Mouse (Mus musculus): ENCODE data around the gene Opn1sw. TPM values are rescaled to one million over a fixed set of nuclear protein-coding genes. Genes with fewer than 3 reads are reported as not detected.
A peak's percentile ranks its signal among the peaks of the same experiment; 100 is the strongest.

The Opn1sw gene
- polyA plus RNA-seq, 1 experiment = 0.24 TPM

- TF ChIP-seq POLR2A (IDR thresholded peaks at IDR 0.05; ENCODE audit: low read depth, low read length) = no peak
- no peak overlapping the region for H3K27ac ChIP-seq (ENCODE audit: insufficient read depth, low read depth, low read length)
- H3K4me3 ChIP-seq (ENCODE audit: low read depth, low read length) = no peak overlapping the region
- no peaks in the 10 kb centered on the region for H3K36me3 ChIP-seq (ENCODE audit: control insufficient read depth, insufficient read depth, low read length)
- 68% methylated on average over 2 of the region's 2 CpGs for WGBS
- H3K27me3 ChIP-seq (ENCODE audit: control insufficient read depth, insufficient read depth, low read length) = peaks cover 4% of the 10 kb centered on the region; the same call in 1 of the 2 replicates
- no peaks in the 10 kb centered on the region for H3K4me1 ChIP-seq (ENCODE audit: control insufficient read depth, insufficient read depth, insufficient read length, low read length)
These were observed 32.3 kb upstream of the Opn1sw start for GRCm38 (mm10) chr6:29420596-29420995.

DNA sequence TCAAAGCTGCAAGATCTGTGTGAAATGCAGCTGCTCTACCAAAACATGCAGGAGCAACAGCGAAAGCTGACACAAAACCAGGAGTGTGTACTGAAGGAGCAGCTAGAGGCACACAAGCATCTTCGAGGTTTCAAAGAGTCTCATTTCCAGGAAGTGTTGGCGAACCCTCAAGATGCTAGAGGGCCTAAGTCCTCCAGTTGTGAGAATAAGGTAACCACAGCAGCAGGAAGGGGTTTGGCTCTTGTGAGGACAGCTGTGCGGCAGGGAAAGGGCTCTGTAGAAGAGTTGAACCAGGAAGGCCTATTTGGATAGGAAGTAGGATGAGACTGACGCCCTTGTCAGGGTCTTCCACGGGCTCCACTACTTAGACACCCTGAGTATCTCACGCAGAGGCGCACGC is 27.2 kb upstream of the Opn1sw start:
- H3K36me3 ChIP-seq (ENCODE audit: control insufficient read depth, insufficient read depth, low read length) = no peaks in the 10 kb centered on the region
- TF ChIP-seq POLR2A (IDR thresholded peaks at IDR 0.05; ENCODE audit: low read depth, low read length) (no peak), CTCF (IDR thresholded peaks at IDR 0.05; ENCODE audit: extremely low read depth, insufficient read length, insufficient replicate concordance, low read depth, low read length) (no peak)
- WGBS = 70% methylated on average over 9 of the region's 9 CpGs
- H3K4me1 ChIP-seq (ENCODE audit: control insufficient read depth, insufficient read depth, insufficient read length, low read length) = no peaks in the 10 kb centered on the region
- no peak overlapping the region for H3K27ac ChIP-seq (ENCODE audit: insufficient read depth, low read depth, low read length)
- H3K4me3 ChIP-seq (ENCODE audit: low read depth, low read length) = no peak overlapping the region
- H3K27me3 ChIP-seq (ENCODE audit: control insufficient read depth, insufficient read depth, low read length) = no peaks in the 10 kb centered on the region

DNA sequence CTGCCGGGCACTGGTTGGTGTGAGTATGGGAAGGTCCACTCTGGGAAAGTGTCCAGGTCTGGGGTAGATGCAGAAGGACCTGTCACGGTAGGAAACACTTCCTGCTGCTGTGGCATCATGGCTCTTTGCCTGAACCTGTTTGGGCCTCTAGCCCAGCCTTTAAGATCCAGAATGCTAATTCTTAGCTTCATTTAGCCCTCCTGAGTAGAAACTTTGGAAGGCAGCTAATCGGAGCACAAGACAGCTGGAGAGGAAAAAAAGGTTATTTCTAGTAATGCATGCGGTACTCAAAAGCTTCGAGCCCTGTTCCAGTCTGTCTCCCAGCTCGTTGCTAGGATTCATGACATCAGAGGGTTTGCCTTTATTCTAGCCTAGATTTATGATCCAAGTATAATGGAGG is 18.1 kb upstream of the Opn1sw start:
- WGBS = 70% methylated on average over 6 of the region's 6 CpGs
- TF ChIP-seq CTCF (IDR thresholded peaks at IDR 0.05; ENCODE audit: extremely low read depth, insufficient read length, insufficient replicate concordance, low read depth, low read length) (no peak), POLR2A (IDR thresholded peaks at IDR 0.05; ENCODE audit: low read depth, low read length) (no peak)
- H3K27me3 ChIP-seq (ENCODE audit: control insufficient read depth, insufficient read depth, low read length) = peaks cover 10% of the 10 kb centered on the region

DNA sequence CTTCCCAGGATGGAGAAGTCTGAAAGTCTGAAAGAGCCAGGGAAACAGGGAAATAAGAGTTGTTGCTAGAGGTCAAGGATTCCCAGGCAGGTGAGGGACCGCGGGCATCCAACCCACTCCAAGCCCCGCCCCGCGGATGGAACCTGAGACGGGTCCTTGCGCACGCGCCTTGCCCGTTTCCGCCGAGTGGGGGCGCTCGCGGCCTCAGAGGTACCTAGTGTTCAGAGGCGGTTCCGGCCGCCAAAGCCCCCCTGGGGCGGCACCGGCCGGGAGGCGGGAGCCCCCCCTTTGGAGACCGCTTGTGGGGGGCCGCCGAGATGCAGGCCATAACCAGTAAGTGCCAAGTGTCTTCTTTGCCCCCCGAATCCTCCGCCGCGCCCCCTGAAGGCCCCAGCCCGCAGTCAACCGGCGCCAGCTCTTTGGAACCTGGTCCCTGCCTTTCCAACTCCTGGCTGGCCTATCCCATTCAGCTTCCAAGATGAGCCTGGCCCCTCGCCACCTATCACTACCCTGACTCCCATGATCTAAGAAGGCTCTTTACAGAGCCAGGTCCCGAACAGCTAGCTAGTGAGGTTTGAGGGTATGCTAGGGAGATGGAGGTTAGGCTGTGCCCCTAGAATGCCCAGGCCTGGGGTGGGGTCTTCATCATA is 14.6 kb upstream of the Opn1sw start:
- Histone ChIP-seq H3K27ac (ENCODE audit: insufficient read depth, low read depth, low read length) (no peak overlapping the region), H3K4me3 (ENCODE audit: low read depth, low read length) (no peak overlapping the region), H3K36me3 (ENCODE audit: control insufficient read depth, insufficient read depth, low read length) (no peaks in the 10 kb centered on the region), H3K4me1 (ENCODE audit: control insufficient read depth, insufficient read depth, insufficient read length, low read length) (no peaks in the 10 kb centered on the region), H3K27me3 (ENCODE audit: control insufficient read depth, insufficient read depth, low read length) (peaks cover 16% of the 10 kb centered on the region)
- TF ChIP-seq POLR2A (IDR thresholded peaks at IDR 0.05; ENCODE audit: low read depth, low read length) = no peak
- TF ChIP-seq CTCF (IDR thresholded peaks at IDR 0.05; ENCODE audit: extremely low read depth, insufficient read length, insufficient replicate concordance, low read depth, low read length) = no peak
- WGBS = 13% methylated on average over 34 of the region's 34 CpGs

More for the DNA sequence above, 18.1 kb upstream of the Opn1sw start:
- Histone ChIP-seq H3K4me1 (ENCODE audit: control insufficient read depth, insufficient read depth, insufficient read length, low read length) (no peaks in the 10 kb centered on the region), H3K27ac (ENCODE audit: insufficient read depth, low read depth, low read length) (no peak overlapping the region), H3K4me3 (ENCODE audit: low read depth, low read length) (no peak overlapping the region), H3K36me3 (ENCODE audit: control insufficient read depth, insufficient read depth, low read length) (no peaks in the 10 kb centered on the region)

- H3K27ac ChIP-seq (ENCODE audit: insufficient read depth, low read depth, low read length) = no peak overlapping the region
- peaks cover 32% of the 10 kb centered on the region for H3K27me3 ChIP-seq (ENCODE audit: control insufficient read depth, insufficient read depth, low read length)
- WGBS = 86% methylated on average over 4 of the region's 4 CpGs
- TF ChIP-seq POLR2A (IDR thresholded peaks at IDR 0.05; ENCODE audit: low read depth, low read length) = no peak
- TF ChIP-seq CTCF (IDR thresholded peaks at IDR 0.05; ENCODE audit: extremely low read depth, insufficient read length, insufficient replicate concordance, low read depth, low read length) = no peak
- no peaks in the 10 kb centered on the region for H3K36me3 ChIP-seq (ENCODE audit: control insufficient read depth, insufficient read depth, low read length)
- H3K4me1 ChIP-seq (ENCODE audit: control insufficient read depth, insufficient read depth, insufficient read length, low read length) = 0 out of 2 replicates have a peak, but pooled peaks cover 2% of the 10 kb centered on the region
- H3K4me3 ChIP-seq (ENCODE audit: low read depth, low read length) = no peak overlapping the region
These were observed 11.6 kb upstream of the Opn1sw start for GRCm38 (mm10) chr6:29399851-29400250.

- H3K4me1 ChIP-seq (ENCODE audit: control insufficient read depth, insufficient read depth, insufficient read length, low read length) = 0 out of 2 replicates have a peak, but pooled peaks cover 2% of the 10 kb centered on the region
- H3K27me3 ChIP-seq (ENCODE audit: control insufficient read depth, insufficient read depth, low read length) = peaks cover 31% of the 10 kb centered on the region
- TF ChIP-seq POLR2A (IDR thresholded peaks at IDR 0.05; ENCODE audit: low read depth, low read length) (no peak), CTCF (IDR thresholded peaks at IDR 0.05; ENCODE audit: extremely low read depth, insufficient read length, insufficient replicate concordance, low read depth, low read length) (no peak)
- no peaks in the 10 kb centered on the region for H3K36me3 ChIP-seq (ENCODE audit: control insufficient read depth, insufficient read depth, low read length)
- WGBS = 39% methylated on average over 6 of the region's 6 CpGs
- H3K4me3 ChIP-seq (ENCODE audit: low read depth, low read length) = no peak overlapping the region
- no peak overlapping the region for H3K27ac ChIP-seq (ENCODE audit: insufficient read depth, low read depth, low read length)
These were observed 9.3 kb upstream of the Opn1sw start for GRCm38 (mm10) chr6:29397575-29397974.

DNA sequence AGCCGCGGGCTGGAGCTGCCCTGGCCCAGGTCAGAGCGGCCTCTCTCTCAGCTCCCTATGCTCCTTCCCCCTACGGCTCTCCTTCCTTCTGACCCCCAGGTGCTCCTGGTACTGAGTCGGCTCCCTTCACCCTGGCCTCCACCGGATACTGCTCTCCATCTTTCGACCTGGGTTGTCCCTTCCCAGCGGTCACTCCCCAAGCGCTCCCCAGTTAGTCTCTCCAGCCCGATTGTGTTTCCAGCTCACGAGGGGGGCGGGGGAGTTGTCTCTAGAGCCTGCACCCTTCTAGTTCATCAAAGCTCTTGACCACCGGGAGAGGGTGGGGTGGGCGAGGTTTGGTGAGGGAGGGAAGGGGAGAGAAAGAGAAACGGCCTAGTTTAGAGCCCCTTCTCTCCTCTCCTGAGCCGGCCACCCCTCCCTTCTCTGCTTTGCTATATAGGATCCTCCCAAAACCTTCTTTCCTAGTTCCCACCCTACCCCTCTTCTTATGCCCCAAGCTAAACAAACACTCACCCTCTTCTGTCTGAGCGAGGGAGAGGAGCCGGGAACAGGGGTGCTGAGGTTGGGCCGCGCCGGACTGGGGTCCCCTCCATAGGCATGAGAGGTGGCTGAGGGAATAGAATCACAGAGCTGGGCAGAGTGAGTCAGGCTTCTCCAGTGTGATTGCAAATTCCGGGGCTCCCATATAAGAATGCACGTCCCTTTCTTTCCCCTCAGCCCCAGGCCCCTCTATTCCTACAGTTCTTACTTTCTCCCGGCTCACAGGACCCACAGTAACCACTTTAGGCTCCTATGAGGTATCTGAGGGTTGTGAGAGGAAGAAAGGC is 8.7 kb upstream of the Opn1sw start:
- WGBS = 13% methylated on average over 24 of the region's 24 CpGs
- Histone ChIP-seq H3K4me3 (ENCODE audit: low read depth, low read length) (peak overlapping the region; percentile 62), H3K27ac (ENCODE audit: insufficient read depth, low read depth, low read length) (no peak overlapping the region), H3K36me3 (ENCODE audit: control insufficient read depth, insufficient read depth, low read length) (no peaks in the 10 kb centered on the region), H3K4me1 (ENCODE audit: control insufficient read depth, insufficient read depth, insufficient read length, low read length) (0 out of 2 replicates have a peak, but pooled peaks cover 2% of the 10 kb centered on the region), H3K27me3 (ENCODE audit: control insufficient read depth, insufficient read depth, low read length) (peaks cover 30% of the 10 kb centered on the region)
- no peak for TF ChIP-seq POLR2A (IDR thresholded peaks at IDR 0.05; ENCODE audit: low read depth, low read length)
- no peak for TF ChIP-seq CTCF (IDR thresholded peaks at IDR 0.05; ENCODE audit: extremely low read depth, insufficient read length, insufficient replicate concordance, low read depth, low read length)
